Mouse (Mus musculus) layer of hippocampus, postnatal 14 days (tissue): ENCODE results near the gene Tcf20. TPM values are rescaled to one million over a fixed set of nuclear protein-coding genes. Genes with fewer than 3 reads are reported as not detected.

Experiments used
- microRNA-seq, 2 experiments: library from miRNA; unstranded; fragments of <30 nt; microRNA quantifications; one replicate each; pipeline ENCODE4 v1.2.0; 2021
- total RNA-seq, 2 experiments: library from RNA; stranded (reverse); gene quantifications; 2 replicates each; pipeline ENCODE4 v1.2.3; 2021

Tcf20 gene
- total RNA-seq, 2 experiments from 2014 or later: 155 to 157 TPM

Small RNA genes lying within 50 kb of the gene (microRNA-seq; reads per million reads assigned to microRNA genes)
- 0 reads per million in 2 experiments for gene Gm27618
- gene Mir3080: 23.5 to 27.5 reads per million in 2 experiments

Other genes with a start within 250 kb of the Tcf20 start
- not detected for gene Cyp2d40, start 223.7 kb downstream of the Tcf20 start, total RNA-seq
- gene Cyp2d26, start 193.6 kb downstream of the Tcf20 start, total RNA-seq: not detected
- 1 to 10 TPM; 2.3 to 2.4 TPM for gene Nfam1, start 45.4 kb upstream of the Tcf20 start, total RNA-seq
- 10 to 100 TPM in 1 of 2 experiments, 1 to 10 TPM in 1; 9.0 to 15.0 TPM for gene Serhl, start 101.6 kb upstream of the Tcf20 start, total RNA-seq
- gene Rrp7a, start 134.9 kb upstream of the Tcf20 start, total RNA-seq: 100 to 1,000 TPM; 128 to 133 TPM
- gene Poldip3, start 161.5 kb upstream of the Tcf20 start, total RNA-seq: 10 to 100 TPM; 85.8 to 87.6 TPM
- 10 to 100 TPM; 80.9 to 89.8 TPM for gene Cyb5r3, start 184.7 kb upstream of the Tcf20 start, total RNA-seq